Mouse (Mus musculus): ENCODE data around the gene Ube2g2.

DNA sequence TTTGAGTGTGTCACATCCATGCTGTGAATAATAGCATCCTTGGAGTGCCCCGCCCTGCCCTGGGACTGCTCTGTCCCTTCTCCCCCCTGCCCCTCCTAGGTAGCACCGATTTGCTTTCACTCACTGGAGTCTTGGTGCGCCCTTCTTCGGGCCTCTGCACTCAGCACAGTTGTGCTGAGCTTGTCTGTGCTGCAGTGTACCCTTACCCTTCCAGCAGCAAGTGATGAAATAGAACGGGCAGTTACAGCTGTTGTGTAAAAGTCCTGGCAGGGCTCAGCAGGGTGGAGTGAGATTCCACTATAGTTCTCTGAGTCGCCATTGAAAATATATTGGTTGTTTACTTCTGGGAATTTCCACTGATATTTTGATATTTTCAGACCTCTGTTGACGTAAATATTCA is 4.0 kb downstream of the Ube2g2 start:
- TF ChIP-seq CTCF (IDR thresholded peaks at IDR 0.05; ENCODE audit: extremely low read depth, insufficient read depth, low read length) (no peak), POLR2A (IDR thresholded peaks at IDR 0.05; ENCODE audit: extremely low read depth, insufficient read depth, low read length) (no peak)
